Mouse (Mus musculus) layer of hippocampus, adult 8-10 months (tissue): ENCODE measurements around the gene Wrb. TPM values are rescaled to one million over a fixed set of nuclear protein-coding genes. Genes with fewer than 3 reads are reported as not detected.
A peak's percentile ranks its signal among the peaks of the same experiment; 100 is the strongest.
"Not testable (repeated sequence)": the region's sequence is repeated elsewhere in the genome, so short reads cannot be mapped to it uniquely, and the experiment has no call there.

Experiments used
- DNase-seq, 2 experiments: peaks; one replicate each; pipeline ENCODE4 v3.0.0; 2022; ENCODE audit warnings: low spot score in 2 of 2
- total RNA-seq, 4 experiments: library from RNA; stranded (reverse); gene quantifications; 2 replicates each; pipeline ENCODE4 v1.2.4; 2022

Gene Wrb
- 10 to 100 TPM; 62.5 to 72.2 (median 68.0) TPM for total RNA-seq

- DNase-seq = peak; percentile 99 to 100
These were observed at the start of gene Wrb for GRCm38 (mm10) chr16:96145110-96145800. Gene Wrb, plus strand, starts transcription at chr16:96145407.

GRCm38 (mm10) chr16:96095966-96096365 is 49.2 kb upstream of the Wrb start:
- no peak for DNase-seq

- DNase-seq = not testable (repeated sequence)
These were observed 47.4 kb upstream of the Wrb start for GRCm38 (mm10) chr16:96097811-96098210.

GRCm38 (mm10) chr16:96103036-96103435 is 42.2 kb upstream of the Wrb start:
- DNase-seq = no peak

- DNase-seq = no peak
These were observed 35.5 kb upstream of the Wrb start for GRCm38 (mm10) chr16:96109673-96110072.

- DNase-seq = no peak
These were observed 34.4 kb upstream of the Wrb start for GRCm38 (mm10) chr16:96110655-96111345.

GRCm38 (mm10) chr16:96112769-96113168 is 32.4 kb upstream of the Wrb start:
- DNase-seq = no peak

- no peak for DNase-seq
These were observed 30.5 kb upstream of the Wrb start for GRCm38 (mm10) chr16:96114729-96115128.

- DNase-seq = no peak
These were observed 25.1 kb upstream of the Wrb start for GRCm38 (mm10) chr16:96120022-96120623.

GRCm38 (mm10) chr16:96126684-96127171 is 18.5 kb upstream of the Wrb start:
- no peak for DNase-seq

- no peak for DNase-seq
These were observed 17.9 kb upstream of the Wrb start for GRCm38 (mm10) chr16:96127288-96127656.

- peak; percentile 96 to 97 for DNase-seq
These were observed 17.4 kb upstream of the Wrb start, which contains the start of gene Hmgn1 for GRCm38 (mm10) chr16:96127657-96128344. Gene Hmgn1, minus strand, starts transcription at chr16:96127729.

- no peak for DNase-seq
These were observed 16.7 kb upstream of the Wrb start for GRCm38 (mm10) chr16:96128466-96128865.

GRCm38 (mm10) chr16:96144748-96145109 is 478 bp upstream of the Wrb start:
- DNase-seq = not testable (repeated sequence)

- DNase-seq = no peak
These were observed 607 bp downstream of the Wrb start for GRCm38 (mm10) chr16:96145814-96146213.

- DNase-seq = no peak
These were observed 3.6 kb downstream of the Wrb start for GRCm38 (mm10) chr16:96148834-96149233.

GRCm38 (mm10) chr16:96149311-96149710 is 4.1 kb downstream of the Wrb start:
- DNase-seq = no peak

GRCm38 (mm10) chr16:96150995-96151394 is 5.8 kb downstream of the Wrb start:
- no peak for DNase-seq

GRCm38 (mm10) chr16:96151551-96151950 is 6.3 kb downstream of the Wrb start:
- DNase-seq = peak in 1 of 2 experiments; percentile 64

- DNase-seq = no peak
These were observed 9.3 kb downstream of the Wrb start for GRCm38 (mm10) chr16:96154476-96154875.

- peak; percentile 73 to 75 for DNase-seq
These were observed 10.8 kb downstream of the Wrb start for GRCm38 (mm10) chr16:96156019-96156418.

GRCm38 (mm10) chr16:96157171-96157570 is 12.0 kb downstream of the Wrb start:
- peak; percentile 47 to 71 for DNase-seq
